Mouse (Mus musculus) G1E (cell line): Measurements from ENCODE around the gene Kdelc2.

Experiments
- CTCF ChIP-seq: IDR thresholded peaks from 2 replicates; pipeline ENCODE4 v1.5.1; 2012; ENCODE audit warnings: low read depth, low read length, inconsistent platforms, mixed read lengths
- GATA1 ChIP-seq: IDR thresholded peaks from 2 replicates; pipeline ENCODE4 v1.6.1; 2012; ENCODE audit warnings: borderline replicate concordance, low read length, inconsistent platforms, mixed read lengths
- GATA2 ChIP-seq: IDR thresholded peaks from 2 replicates; pipeline ENCODE4 v1.6.1; 2012; ENCODE audit warnings: low read depth, low read length, inconsistent platforms, borderline replicate concordance

- TF ChIP-seq CTCF, result no peak
- TF ChIP-seq GATA1, result no peak
- no peak for TF ChIP-seq GATA2
Observed at GRCm38 (mm10) chr9:53346402-53346801, 37.4 kb upstream of the Kdelc2 start.
